Mouse (Mus musculus) heart, adult 11 months (tissue): ENCODE results near the gene Ctsc.
A peak's percentile ranks its signal among the peaks of the same experiment; 100 is the strongest.
"Not testable (repeated sequence)": the region's sequence is repeated elsewhere in the genome, so short reads cannot be mapped to it uniquely, and the experiment has no call there.

Source experiments
- DNase-seq: peaks from one replicate; pipeline ENCODE4 v3.0.0; 2022

The Ctsc gene

DNA sequence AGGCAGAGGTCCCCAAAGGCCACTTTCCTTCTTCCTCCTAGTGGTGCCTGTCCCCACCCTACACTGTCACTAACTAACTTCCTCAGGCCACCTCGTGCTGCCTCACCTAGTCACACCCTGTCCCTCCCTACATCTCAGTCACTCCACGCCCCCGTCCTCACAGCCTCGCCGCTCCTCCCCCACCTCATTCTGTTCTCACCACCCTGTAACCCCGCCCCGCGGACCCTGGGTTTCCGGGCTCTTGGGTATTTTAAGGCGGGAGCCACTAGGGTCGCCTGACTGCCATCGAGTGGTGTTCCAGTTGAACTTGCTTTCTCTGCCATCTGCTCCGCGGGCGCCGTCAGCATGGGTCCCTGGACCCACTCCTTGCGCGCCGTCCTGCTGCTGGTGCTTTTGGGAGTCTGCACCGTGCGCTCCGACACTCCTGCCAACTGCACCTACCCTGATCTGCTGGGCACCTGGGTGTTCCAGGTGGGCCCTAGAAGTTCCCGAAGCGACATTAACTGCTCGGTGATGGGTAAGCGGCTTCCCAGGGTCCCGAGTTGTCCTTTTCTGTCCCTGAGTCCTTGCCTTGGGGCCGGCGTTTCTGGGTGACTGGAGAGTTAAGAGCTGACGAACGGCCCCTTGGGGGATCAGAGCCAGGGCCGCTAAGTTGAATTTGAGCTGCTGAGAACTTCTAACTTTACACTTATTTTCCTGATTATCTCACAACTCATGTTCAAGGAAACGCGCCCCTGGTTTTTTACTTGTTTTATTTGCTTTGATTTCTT, at the start of gene Ctsc:
Gene Ctsc (plus strand): TSS at position 228 of the 770 bp plus-strand sequence.
- DNase-seq = peak; percentile 99

DNA sequence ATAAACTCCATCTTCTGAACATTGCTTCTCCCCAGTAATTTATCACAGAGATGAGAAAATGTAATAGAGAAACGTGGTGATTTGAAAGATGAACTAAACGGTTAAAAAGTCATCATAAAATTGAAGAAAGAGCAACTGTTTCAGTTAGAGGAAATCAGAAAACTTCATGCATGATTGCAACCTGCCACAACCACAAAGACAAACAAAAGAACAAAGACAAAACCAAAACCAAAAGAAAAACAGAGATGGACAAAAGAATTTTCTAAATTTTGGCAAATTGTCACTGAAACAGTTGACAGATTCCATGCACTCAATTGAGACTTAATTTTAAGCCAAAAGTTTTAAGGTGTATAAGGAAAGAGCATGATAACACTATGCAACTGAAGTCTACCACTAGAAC, 48.8 kb upstream of the Ctsc start:
- DNase-seq = no peak

DNA sequence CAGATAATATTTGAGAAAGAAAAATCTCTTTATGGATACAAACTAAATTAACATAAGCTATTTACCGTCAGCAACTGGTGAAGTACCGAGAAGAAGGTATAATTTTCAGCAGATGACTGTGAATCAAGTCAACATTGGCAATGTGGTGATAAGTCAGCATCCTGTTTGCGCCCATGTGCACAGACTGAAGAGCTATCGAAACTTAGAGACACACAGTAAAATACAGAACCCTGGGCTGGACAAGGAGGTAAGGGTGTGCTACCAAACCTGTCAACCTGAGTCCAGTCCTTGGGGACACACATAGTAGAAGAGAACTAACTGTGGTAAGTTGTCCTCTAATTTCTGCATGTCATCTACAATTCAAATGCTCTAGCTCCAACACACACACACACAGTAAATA, 47.8 kb upstream of the Ctsc start:
- DNase-seq = peak; percentile 64

DNA sequence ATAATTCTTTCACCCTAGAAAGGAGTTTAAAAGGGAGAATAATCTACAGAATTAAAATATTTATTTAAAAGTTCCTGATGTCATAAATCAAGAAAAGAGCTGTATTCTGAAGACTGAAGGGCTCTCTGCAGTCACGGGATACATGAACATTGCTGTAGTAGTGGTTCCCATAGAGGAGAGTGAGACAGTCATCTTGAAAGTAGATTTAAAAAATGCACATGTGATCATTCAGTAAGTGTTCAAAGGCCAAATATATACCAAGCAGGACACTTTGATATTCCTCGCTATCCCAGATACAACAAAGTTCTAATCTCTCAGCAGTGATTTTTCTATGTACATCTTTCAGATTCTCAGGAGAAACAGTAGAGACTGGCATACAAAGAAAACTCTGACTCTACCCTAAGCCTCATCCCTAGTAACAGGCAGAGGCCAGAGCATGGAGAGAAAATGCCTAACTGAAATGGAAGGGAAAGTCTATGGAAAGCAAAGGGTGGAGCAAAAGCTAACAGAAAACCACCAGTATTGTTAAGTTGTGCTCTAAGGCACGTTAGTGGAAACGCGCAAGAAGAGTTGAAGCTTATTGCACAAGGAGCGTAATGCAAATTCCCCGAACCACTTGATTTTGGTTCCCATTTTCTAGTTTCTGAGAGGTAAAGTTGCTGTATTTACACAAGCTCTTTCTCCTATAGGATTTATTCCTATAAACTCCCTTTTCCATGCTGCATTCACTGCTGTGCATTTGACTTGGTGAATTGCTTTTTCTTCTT, 46.9 kb upstream of the Ctsc start:
- DNase-seq = no peak

DNA sequence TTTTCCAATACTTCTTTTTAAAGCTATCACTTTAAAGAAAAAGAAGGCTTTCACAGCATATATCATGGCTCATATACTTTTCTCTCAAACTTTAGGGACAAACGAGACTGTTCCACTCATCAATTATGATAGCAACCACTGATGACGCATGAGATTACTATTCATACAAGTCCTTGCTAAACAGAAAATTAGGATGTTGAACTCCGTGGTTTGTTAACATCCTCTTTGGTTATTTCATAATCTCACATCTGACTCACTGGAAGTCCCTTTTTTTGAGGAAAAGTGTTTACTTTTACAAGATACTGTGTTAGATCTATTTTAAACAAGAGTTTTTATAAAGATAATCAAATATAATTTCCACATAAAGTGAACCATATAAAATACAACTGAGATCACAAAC, 34.8 kb upstream of the Ctsc start:
- no peak for DNase-seq

DNA sequence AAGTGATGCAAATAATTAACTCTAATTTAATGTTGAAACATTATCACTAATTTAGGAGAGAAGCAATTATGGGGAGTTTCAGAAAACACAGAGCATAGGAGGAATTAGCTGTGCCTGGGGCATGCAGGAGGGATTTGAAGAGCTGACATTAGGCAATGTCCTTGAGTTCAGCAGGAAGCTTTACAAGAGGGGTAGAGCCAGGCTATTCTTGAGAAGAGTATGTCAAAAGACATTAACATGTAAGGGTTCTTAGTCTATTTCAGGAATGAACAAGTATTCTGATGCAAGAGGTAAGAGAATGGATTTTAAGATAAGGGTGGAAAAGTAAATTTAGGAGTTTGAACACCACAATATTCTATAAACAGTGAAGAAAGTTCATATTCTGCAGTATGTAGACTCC, 33.4 kb upstream of the Ctsc start:
- DNase-seq = no peak

DNA sequence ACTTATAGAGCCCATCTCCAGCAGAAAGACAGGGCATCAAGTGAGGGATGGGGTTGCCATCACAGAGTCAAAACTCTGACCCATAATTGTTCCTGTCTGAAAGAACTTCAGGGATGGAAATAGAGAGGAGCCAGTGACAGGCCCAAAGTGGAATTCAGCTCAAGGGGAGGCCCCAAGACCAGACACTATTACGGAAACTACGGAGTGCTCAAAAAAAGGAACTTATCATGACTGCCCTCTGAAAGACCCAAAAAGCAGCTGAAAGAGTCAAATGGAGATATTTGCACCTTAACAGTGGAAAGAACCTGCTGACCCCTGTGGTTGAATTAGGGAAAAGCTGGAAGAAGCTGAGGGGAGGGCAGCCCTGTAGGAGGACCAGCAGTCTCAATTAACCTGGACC, 27.5 kb upstream of the Ctsc start:
- not testable (repeated sequence) for DNase-seq

DNA sequence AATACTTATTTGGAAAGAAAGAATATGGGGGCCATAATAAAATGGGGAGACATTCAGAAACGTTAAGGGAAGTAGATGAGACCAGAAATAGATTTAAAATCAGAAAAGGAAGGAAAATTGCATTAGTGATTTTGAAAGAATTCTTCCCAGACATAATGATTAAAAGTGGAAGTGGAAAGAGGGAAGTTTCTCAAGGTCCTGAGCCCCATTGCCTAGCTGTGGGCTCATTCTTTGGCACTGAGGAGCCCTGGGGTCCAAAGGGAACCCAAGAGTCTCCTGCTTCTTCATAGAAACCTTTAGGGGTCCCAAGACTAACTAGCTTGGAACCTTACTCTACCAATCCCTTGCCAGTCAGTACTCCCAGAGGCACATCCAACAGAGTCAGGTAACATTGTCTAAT, 26.4 kb upstream of the Ctsc start:
- DNase-seq = no peak

DNA sequence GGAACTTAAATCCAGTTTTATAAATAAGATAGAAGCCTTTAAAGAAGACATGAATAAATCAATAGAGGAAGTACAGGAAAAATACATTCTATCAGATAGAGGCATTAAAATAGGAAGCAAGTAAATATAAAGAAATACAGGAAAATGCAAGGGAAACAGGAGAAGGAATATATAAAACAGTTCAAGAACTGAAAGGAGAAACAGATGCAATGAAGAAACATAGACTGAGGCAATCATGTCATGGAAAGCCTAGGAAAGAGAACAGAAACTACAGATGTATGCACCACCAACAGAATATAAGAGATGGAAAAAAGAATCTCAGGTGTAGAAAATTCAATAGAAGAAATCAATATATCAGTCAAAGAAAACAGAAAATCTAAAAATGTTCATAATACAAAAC, 25.8 kb upstream of the Ctsc start:
- no peak for DNase-seq

DNA sequence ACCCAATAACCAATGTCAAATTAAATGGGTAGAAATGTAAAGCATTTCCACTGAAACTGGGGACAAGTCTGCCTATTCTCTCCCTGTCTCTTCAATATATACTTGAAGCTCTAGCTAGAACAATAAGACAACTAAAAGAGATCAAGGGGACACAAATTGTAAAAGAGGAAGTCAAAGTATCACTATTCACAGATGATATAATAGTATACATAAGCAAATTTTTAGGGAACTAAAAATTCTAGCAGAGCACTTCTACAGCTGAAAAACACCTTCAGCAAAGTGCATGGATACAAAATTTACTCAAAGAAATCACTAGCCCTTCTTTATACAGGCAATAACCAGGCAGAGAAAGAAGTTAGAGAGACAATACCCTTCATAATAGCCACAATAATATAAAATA, 23.0 kb upstream of the Ctsc start:
- no peak for DNase-seq

DNA sequence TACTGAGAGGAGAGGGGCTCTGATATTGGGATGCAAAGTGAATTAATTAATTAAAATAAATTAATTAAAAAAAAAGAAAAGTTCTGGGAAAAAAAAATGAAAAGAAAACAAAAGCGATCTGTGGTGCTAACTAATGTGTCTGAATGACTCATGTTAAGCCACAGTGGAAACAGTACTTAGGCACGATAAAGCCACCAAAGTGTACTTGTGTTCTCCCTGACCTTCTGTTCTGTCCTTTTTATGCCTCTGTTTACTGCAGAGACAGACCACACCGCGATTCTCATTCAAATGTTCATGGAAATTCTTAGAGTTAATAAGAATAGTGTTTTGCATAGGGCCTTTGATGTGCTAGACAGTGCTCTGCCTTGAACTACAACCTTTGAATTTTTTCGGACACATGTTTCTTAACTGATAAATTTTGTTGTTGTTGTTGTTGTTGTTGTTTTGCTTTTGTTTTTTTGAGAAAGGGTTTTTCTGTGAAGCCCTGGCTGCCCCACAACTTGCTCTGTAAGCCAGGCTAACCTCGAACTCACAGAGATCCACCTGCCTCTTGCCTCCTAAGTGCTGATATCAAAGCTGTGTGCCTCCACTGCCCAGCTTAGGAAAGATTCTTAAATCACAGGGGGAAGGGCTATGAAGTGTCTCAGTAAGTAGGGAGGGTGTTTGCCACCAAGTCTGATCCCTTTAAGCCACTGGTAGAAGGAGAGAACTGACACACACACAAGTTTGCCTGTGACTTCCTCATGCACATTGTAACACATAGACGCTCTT, 18.5 kb upstream of the Ctsc start:
- no peak for DNase-seq

DNA sequence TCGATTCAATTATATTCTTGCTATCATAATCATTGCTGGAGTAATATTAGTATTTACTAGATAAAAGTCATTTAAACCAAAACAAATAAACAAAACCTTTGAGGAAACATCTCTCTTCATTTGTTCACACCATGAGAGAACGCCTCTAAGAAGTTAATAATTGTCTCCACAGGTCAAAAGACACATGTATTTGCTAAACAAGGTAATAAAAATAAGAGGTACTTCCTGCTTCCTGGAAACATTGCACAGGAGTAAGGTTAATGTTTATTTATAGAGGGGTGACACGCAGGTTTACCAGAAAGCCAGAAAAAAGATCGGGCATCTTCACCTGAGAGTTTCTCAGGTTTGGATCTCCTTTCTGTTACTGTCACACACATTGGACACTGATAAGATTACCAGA, 16.1 kb upstream of the Ctsc start:
- DNase-seq = no peak

DNA sequence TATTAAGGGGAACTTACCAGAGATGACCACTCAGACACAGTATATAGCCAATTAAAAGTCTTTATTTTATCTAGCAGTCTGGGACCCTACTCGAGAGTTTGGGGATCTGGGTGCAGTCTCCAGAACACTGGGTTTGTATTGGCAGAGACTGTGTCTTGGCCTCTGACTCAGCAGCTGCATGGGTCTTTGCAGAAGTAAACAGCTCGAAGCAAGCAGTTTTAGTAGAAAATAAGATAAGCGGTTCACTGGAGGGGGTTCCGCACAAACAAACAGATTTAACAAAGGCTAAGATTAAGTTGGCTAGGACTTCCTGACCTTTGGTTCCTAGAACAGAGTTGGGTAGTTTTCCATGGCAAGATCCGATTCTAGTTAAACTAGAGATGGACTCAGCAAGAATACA, 13.0 kb upstream of the Ctsc start:
- DNase-seq = peak; percentile 92

DNA sequence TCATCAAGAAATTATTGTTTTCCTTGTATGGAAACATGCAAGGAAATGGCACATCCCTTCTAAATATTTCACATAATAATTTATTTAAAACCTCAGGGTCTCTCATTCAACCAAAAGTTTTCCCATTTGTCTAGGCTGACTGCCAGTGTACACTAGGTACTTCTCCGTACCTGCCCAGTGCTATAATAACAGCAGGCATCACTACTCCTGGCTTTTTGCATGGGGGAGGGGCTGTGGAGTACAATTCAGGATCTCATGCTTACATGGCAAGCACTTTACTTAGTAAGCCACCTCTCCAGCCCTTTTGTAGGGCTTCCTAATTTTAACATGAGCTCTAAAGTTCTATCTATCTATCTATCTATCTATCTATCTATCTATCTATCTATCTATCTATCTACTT, 8.0 kb upstream of the Ctsc start:
- peak; percentile 74 for DNase-seq

DNA sequence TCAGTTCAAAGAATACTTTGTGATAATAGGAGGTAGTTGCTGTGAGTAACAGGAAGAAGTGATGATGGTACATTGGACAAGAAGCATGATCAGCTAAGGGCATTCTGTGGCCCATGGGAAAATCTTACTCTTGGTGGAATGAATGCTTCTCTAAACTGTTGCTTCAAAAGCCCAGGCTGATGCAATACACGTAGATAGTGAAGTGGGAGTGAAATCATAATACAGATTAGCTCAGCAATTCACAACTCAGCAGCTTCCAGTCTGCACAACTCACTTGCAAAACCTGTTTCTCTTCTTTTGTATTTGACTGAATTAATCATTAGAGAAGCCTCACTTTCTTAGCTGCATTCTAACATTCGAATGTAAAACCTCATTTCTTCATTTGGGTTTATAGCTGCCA, 6.4 kb upstream of the Ctsc start:
- no peak for DNase-seq

DNA sequence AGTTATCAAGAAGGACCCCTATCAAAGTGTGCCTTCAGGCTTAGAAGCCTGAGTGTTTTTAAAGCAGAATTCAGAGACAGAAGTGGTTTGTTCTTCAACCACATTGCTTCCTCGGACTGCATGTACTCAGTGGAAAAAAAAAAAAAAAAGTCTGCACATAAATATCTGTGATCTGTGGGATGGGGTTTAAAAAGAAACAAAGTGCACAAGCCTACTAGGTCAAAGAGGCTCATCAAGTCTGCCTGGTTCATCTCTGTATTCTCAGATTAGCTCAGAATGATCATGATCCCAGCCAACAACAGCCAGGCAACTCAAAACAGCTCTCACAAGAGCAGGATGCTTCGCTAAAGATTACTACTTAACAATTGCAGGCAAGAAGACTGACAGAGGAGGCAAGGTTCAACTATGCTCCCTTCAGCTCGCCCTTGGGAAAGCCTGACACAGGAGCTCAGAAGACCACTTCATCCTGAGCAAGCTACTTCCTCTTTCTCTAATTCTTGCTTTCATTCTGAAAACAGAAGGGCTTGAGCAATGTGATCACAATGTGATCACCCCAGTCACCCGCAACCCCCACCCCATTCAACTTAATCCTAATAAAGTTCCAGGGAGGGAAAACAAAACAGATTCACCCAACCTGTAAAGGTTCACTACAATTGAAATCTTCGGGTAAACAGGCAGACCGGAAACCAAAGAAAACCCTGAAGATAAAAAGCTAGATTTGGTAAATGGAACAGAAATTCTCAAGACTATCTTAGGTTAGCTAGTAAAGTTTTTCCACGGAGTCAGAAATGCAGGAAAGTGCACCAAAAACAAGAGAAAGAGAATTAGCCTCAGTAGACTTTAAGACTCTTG, 745 bp upstream of the Ctsc start:
- peak; percentile 94 for DNase-seq

DNA sequence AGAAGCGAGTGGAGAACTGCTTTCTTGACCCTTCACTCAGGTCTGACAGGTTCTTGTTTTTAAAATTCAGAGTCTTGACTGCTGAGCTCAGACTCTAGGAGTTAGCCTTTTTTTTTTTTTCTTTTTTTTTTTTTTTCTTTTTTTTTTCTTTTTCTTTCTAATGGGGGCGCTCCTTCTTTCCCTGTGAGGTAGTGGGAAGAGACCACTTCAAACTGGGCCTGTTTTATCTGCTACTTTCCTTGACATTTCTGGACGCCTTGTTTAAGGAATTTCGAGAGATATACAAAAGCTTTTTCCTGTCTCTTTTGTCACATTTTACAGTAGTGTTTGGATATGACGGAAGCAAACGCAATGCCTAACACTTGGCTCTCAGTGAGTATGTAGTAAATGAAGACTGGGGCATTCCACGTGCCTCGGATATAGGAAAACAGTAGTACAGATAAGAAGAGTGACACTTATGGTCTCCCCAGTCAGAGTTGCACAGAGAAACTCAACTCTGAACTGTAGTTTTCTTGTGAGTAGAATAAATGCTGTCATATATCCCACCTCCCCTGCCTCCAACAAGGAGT, 827 bp downstream of the Ctsc start:
- no peak for DNase-seq

DNA sequence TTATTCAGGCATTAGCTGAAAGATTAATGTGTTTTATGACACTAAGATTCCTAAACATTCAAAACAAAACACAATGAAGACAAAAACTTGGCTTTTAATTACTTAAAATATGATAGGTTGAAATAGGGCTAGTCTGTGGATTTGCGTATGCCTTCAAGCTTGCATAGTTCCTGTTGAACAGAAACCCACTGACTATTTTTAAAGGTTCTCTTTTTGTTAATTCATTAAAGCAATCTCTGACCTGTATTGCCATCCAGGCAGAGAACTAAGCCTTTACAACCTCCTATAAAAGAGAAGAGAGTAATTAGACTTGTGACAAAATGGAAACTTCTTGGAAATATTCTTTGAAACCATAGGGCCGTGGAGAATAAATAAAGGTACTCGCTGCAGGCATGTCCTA, 7.4 kb downstream of the Ctsc start:
- no peak for DNase-seq

DNA sequence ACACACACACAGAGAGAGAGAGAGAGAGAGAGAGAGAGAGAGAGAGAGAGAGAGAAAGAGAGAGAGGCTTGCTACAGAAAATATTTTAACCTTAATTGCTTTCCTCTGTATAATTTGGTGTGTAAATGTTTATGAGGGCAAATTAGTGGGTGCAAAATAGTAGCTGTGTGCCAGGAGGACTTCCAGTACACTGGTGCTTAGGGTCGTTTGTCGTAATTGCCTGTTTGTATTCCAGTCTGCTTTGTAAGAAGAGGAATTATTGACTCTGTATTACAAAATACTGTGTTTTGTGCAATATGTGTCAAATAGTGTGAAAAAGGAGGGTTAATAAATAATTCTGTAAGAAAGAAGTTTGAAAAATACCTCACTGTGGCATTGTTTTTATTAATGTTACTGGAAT, 13.2 kb downstream of the Ctsc start:
- no peak for DNase-seq

DNA sequence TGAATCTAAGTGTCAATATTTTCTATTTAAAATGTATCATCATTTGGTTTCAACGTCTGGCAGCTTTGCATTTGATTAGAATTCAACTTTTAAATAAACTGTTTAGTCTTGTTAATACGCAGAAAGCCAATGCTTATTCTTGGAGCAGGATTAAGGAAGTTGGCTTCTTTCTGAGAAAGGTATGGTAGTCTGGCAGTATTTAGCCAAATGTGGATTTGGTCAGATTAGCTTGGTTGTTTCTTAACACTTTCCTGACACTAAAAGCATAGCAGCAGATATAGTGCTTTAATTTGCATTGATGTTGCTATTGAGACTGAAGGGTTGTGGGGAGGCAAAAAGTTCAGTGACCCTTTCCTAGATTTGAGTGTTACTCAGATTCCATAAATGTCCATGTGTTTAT, 14.2 kb downstream of the Ctsc start:
- no peak for DNase-seq

DNA sequence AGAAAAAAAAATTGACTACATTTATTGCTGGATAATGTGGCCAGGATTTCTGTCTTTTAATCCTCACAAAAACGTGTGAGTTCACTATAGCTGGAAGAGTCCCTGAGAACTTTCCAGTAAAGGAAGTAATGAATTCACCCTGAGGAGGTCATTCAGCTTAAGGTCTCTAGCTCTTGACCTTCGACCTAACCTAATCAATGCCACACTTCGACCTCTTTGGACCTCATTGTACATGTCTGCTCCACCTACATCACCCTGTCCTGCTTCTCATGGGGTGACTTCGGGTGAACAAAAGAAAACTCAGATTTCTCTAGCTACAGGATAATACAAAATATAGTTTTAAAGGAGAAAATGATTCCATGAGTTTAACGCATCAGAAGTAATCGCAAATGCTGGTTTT, 16.0 kb downstream of the Ctsc start:
- DNase-seq = no peak

DNA sequence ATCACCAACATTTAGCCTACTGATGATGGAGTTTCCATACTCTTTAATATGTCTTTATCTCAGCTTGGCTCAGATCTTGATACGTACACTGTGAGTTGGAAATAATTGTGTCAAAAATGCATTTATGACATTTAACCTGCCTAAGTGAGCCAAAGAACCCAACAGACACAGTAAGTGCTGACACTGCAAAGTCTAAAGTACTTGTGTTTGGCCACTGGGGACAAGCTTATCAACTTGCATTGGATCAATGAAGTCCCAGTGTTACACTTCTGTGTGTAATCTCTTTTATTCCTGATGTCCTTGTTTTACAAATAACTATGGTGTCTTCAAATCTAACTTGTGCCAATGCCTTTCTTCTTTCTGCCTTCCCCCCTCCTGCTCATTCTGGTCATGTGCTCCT, 18.1 kb downstream of the Ctsc start:
- DNase-seq = no peak

DNA sequence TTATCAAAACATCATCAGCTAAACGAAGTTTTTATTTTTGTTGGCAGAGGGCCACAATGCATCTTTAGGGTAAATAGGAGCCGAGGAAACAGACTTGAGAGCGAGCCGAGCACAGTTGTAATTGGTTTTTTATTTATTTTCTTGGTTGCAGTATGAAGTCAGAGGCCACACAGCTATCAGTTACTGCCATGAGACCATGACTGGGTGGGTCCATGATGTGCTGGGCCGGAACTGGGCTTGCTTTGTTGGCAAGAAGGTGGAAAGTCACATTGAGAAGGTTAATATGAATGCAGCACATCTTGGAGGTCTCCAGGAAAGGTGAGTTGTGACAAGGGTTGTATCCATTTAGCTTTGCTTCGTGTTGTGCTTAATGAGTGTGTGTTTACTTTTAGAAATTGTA, 19.0 kb downstream of the Ctsc start:
- no peak for DNase-seq
